Mouse (Mus musculus) heart, adult 18-20 months (tissue): ENCODE measurements around the gene Sprr2e. TPM values are rescaled to one million over a fixed set of nuclear protein-coding genes. Genes with fewer than 3 reads are reported as not detected.

ENCODE experiments used
- DNase-seq, 2 experiments: peaks; one replicate each; pipeline ENCODE4 v3.0.0; 2021 to 2022; ENCODE audit warnings: mixed read lengths in 1 of 2
- long read RNA-seq, 2 experiments: library from polyadenylated mRNA; stranded (forward); transcript quantifications; one replicate each; pipeline ENCODE4 v2.0.0; 2021
- total RNA-seq, 2 experiments: library from RNA; stranded (reverse); gene quantifications; 2 replicates each; pipeline ENCODE4 v1.2.3; 2021

Gene Sprr2e
- not detected for total RNA-seq
- long read RNA-seq, experiment 1 = 0 reads
- long read RNA-seq, experiment 2 = 0 reads

- DNase-seq = no peak
These were observed at the start of gene Sprr2e for GRCm38 (mm10) chr3:92351843-92352242. Sprr2e (plus strand) TSS chr3:92352143.

- no peak for DNase-seq
These were observed 44.5 kb upstream of the Sprr2e start for GRCm38 (mm10) chr3:92307406-92307805.

DNA sequence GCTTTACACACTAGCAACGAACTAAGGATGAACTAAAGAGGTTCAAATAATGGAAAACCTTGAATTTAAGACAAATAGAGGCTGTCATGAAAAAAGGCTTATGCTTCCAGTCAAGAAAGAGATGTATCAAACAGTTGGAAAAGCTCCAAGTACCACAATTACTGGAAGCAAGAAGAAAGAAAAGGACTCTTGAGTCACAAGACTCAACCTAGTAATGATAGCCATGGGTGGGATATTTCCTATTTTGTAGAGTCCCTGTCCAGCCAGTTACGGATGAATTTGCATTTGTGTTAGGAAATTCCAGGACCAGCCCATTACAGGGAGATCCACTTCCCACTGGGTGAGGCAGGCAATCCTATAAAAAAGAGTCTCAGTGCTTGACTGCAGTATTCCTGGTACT lies 35.6 kb upstream of the Sprr2e start, which contains the start of gene Sprr2b:
TSS of gene Sprr2b (plus strand) at position 301 of the 400 bp plus-strand sequence.
- DNase-seq = no peak

DNA sequence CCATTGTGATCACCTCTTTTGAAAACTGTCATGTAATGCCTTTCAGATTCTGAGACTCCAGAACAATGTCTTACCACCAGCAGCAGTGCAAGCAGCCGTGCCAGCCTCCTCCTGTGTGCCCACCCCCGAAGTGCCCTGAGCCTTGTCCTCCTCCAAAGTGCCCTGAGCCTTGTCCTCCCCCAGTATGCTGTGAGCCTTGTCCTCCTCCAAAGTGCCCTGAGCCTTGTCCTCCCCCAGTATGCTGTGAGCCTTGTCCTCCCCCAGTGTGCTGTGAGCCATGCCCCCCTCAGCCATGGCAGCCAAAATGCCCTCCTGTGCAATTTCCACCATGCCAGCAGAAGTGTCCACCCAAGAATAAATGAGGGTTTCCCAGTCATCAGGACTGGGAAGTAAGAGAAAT lies 34.6 kb upstream of the Sprr2e start:
- no peak for DNase-seq

GRCm38 (mm10) chr3:92336278-92336677 lies 15.7 kb upstream of the Sprr2e start:
- no peak for DNase-seq

GRCm38 (mm10) chr3:92338840-92339239 lies 13.1 kb upstream of the Sprr2e start, which contains the start of gene Sprr2d:
Sprr2d (plus strand) TSS chr3:92339140.
- no peak for DNase-seq

GRCm38 (mm10) chr3:92361619-92362018 lies 9.7 kb downstream of the Sprr2e start:
- DNase-seq = no peak

- no peak for DNase-seq
These were observed 12.9 kb downstream of the Sprr2e start, which contains the start of gene Sprr2f for GRCm38 (mm10) chr3:92364887-92365286. Sprr2f (plus strand) TSS chr3:92365187.

- DNase-seq = no peak
These were observed 21.7 kb downstream of the Sprr2e start for GRCm38 (mm10) chr3:92373613-92374012.

DNA sequence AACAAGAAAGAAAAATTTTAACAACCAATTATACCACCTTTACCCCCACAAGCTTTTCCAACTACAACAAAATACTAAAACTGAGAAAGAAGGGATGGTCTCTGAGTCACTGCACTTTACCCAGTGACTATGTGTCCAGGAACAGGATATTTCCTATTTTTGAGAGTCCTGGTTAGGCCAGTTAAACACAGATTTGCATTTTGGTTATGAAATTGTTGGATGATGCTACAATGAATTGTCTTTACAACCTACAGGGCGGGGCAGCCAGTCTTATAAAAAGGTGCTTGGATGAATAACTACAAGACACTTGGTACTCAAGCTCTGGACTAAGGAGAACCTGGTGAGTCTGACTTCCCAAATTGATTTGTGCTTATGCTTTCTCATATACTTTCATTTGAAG lies 33.4 kb downstream of the Sprr2e start, which contains the start of gene Sprr2h:
TSS of gene Sprr2h (plus strand) at position 301 of the 400 bp plus-strand sequence.
- DNase-seq = no peak

DNA sequence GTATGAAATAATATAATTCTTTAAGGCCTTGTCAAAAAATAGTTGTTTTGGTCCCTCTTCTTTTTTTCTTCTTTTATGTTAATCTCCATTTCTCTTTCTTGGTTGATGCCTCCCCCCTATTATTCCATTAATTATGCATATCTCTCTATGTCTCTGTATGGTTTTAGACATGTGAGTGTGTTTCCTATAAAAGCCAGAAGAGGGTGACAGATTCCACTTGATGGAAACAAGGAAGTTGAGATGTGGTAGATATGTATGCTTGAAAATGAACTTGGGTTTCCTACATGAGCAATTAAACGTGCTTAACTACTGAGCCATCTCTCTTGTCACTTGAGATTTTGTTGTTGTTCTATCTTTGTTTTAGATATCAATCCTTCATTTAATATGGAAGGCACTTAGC lies 42.4 kb downstream of the Sprr2e start:
- no peak for DNase-seq

Other genes starting within 250 kb of the Sprr2e start
- gene Prr9, start 228.2 kb upstream of the Sprr2e start, total RNA-seq = not detected
- not detected for gene Lelp1, start 209.4 kb upstream of the Sprr2e start, total RNA-seq
- not detected for gene Sprr2a1, start 136.3 kb upstream of the Sprr2e start, total RNA-seq
- gene Sprr2a2, start 136.2 kb upstream of the Sprr2e start, total RNA-seq = not detected
- not detected for gene Sprr2a3, start 66.7 kb upstream of the Sprr2e start, total RNA-seq
- not detected for gene Sprr2b, start 35.5 kb upstream of the Sprr2e start, total RNA-seq
- not detected for gene Sprr2d, start 13.0 kb upstream of the Sprr2e start, total RNA-seq
- not detected for gene Sprr2f, start 13.0 kb downstream of the Sprr2e start, total RNA-seq
- gene Sprr2h, start 33.5 kb downstream of the Sprr2e start, total RNA-seq = not detected
- not detected for gene Sprr2i, start 55.8 kb downstream of the Sprr2e start, total RNA-seq
- not detected for gene Sprr2j-ps, start 65.9 kb downstream of the Sprr2e start, total RNA-seq
- gene Gm9774, start 77.3 kb downstream of the Sprr2e start, total RNA-seq = 1 to 10 TPM; 4.7 to 7.1 TPM
- not detected for gene Sprr2k, start 80.4 kb downstream of the Sprr2e start, total RNA-seq
- not detected for gene Sprr1b, start 86.6 kb downstream of the Sprr2e start, total RNA-seq
- gene Sprr3, start 106.6 kb downstream of the Sprr2e start, total RNA-seq = not detected
- gene Sprr1a, start 133.8 kb downstream of the Sprr2e start, total RNA-seq = not detected
- gene Sprr4, start 148.3 kb downstream of the Sprr2e start, total RNA-seq = not detected
- not detected for gene 2310046K23Rik, start 182.4 kb downstream of the Sprr2e start, total RNA-seq
- gene Ivl, start 221.6 kb downstream of the Sprr2e start, total RNA-seq = not detected
- gene Smcp, start 236.9 kb downstream of the Sprr2e start, total RNA-seq = not detected